Mouse (Mus musculus) heart, embryonic 14.5 days (tissue): ENCODE results near the gene Diablo. TPM values are rescaled to one million over a fixed set of nuclear protein-coding genes. Genes with fewer than 3 reads are reported as not detected.
A peak's percentile ranks its signal among the peaks of the same experiment; 100 is the strongest.

Experiments used
- ATAC-seq: fragments of 200-750 bp; cut with Nextera tagmentation; 2 replicates; pipeline ENCODE4 v1.8.0; 2017; ENCODE audit warnings: low read depth, moderate TSS enrichment; ENCODE audit not compliant: insufficient number of reproducible peaks, insufficient read depth, low FRiP score
- H3K27ac ChIP-seq, 2 experiments: fragments of 200-500 bp in 1 of 2; fragments of 300-500 bp in 1 of 2; sonication (generic) in 1 of 2; replicated peaks in 1 of 2; 2 replicates each; pipeline ENCODE4 v1.5.1; 2012 to 2014; ENCODE audit warnings: low read depth in 2 of 2, low read length in 2 of 2, control low read depth in 1 of 2, mild to moderate bottlenecking in 1 of 2, mixed read lengths in 1 of 2; ENCODE audit not compliant: control insufficient read depth in 1 of 2, insufficient read depth in 1 of 2
- H3K27me3 ChIP-seq: fragments of 300-500 bp; sonication (generic); 2 replicates; pipeline ENCODE4 v1.6.1; 2014; ENCODE audit warnings: mild to moderate bottlenecking, low read length, control low read depth; ENCODE audit not compliant: control insufficient read depth, insufficient read depth
- H3K36me3 ChIP-seq: fragments of 300-500 bp; sonication (generic); 2 replicates; pipeline ENCODE4 v1.6.1; 2014; ENCODE audit warnings: mild to moderate bottlenecking, control low read depth, low read length, mixed read lengths; ENCODE audit not compliant: control insufficient read depth, insufficient read depth
- H3K4me1 ChIP-seq, 2 experiments: fragments of 200-500 bp in 1 of 2; fragments of 300-500 bp in 1 of 2; sonication (generic) in 1 of 2; 2 replicates each; pipeline ENCODE4 v1.6.1; 2012 to 2014; ENCODE audit warnings: low read length in 2 of 2, control low read depth in 1 of 2, mixed read lengths in 1 of 2; ENCODE audit not compliant: control insufficient read depth in 2 of 2, insufficient read depth in 2 of 2
- H3K4me2 ChIP-seq: fragments of 300-500 bp; sonication (generic); 2 replicates; pipeline ENCODE4 v1.6.1; 2014; ENCODE audit warnings: mild to moderate bottlenecking, low read length
- H3K4me3 ChIP-seq, 2 experiments: fragments of 200-500 bp in 1 of 2; fragments of 300-500 bp in 1 of 2; sonication (generic) in 1 of 2; 2 replicates each; pipeline ENCODE4 v1.5.1; 2012 to 2014; ENCODE audit warnings: low read length in 2 of 2, mild to moderate bottlenecking in 2 of 2, control low read depth in 1 of 2, low read depth in 1 of 2, moderate library complexity in 1 of 2; ENCODE audit not compliant: control insufficient read depth in 1 of 2, insufficient read depth in 1 of 2
- H3K9ac ChIP-seq: fragments of 300-500 bp; sonication (generic); 2 replicates; pipeline ENCODE4 v1.6.1; 2014; ENCODE audit warnings: mild to moderate bottlenecking, low read length
- H3K9me3 ChIP-seq: fragments of 300-500 bp; sonication (generic); 2 replicates; pipeline ENCODE4 v1.6.1; 2016; ENCODE audit warnings: low read length, control low read depth; ENCODE audit not compliant: control insufficient read depth
- WGBS: fragments of 180-500 bp; shearing (Covaris S2); extraction: QIAGEN DNeasy Blood & Tissue Kit; methylation state at CpG from one replicate; pipeline ENCODE4 v1.1.7; 2014; 5-methylcytosine and 5-hydroxymethylcytosine counted together
- polyA plus RNA-seq: library from polyadenylated mRNA; unstranded; fragments of >200 nt; fragmentation: Nextera tagmentation; extraction: Ambion mirVana; gene quantifications from 2 replicates; pipeline ENCODE4 v1.2.1, GENCODE M21; 2014

The Diablo gene
- 100 and 104 TPM in 2 replicates for polyA plus RNA-seq

- WGBS = under 1% methylated on average over 82 of the region's 82 CpGs
- H3K4me3 ChIP-seq = peak within 1 kb of the TSS; percentile 66 to 90
- no peaks in the 10 kb centered on the region for H3K9me3 ChIP-seq
- peaks cover 3 to 16% of the 10 kb centered on the region in 2 experiments; a peak in 3 of 4 replicates for H3K4me1 ChIP-seq
- peak within 1 kb of the TSS; percentile 71 for H3K4me2 ChIP-seq
- ATAC-seq = peak; percentile 97
- H3K9ac ChIP-seq = peak within 1 kb of the TSS; percentile 86
- peaks cover 35% of the 10 kb centered on the region for H3K36me3 ChIP-seq
- H3K27me3 ChIP-seq = no peaks in the 10 kb centered on the region
- peak within 1 kb of the TSS in 1 of 2 experiments; percentile 56; a peak in 1 of 4 replicates for H3K27ac ChIP-seq
Observed at GRCm38 (mm10) chr5:123523692-123524392, at the start of gene Diablo. Gene Diablo (minus strand): TSS chr5:123524176.

- peak overlapping the region; percentile 76 for H3K4me2 ChIP-seq
- no peak overlapping the region for H3K27ac ChIP-seq
- no peaks in the 10 kb centered on the region for H3K27me3 ChIP-seq
- H3K4me1 ChIP-seq = peaks cover 2 to 9% of the 10 kb centered on the region in 2 experiments; a peak in 3 of 4 replicates
- H3K36me3 ChIP-seq = peaks cover 37% of the 10 kb centered on the region
- H3K9me3 ChIP-seq = no peaks in the 10 kb centered on the region
- WGBS = 60% methylated on average over 8 of the region's 8 CpGs
- no peak for ATAC-seq
- H3K4me3 ChIP-seq = peak overlapping the region; percentile 56 to 93
- 0 out of 2 replicates have a peak overlapping the region, but pooled peaks have one; percentile 7 for H3K9ac ChIP-seq
Observed at GRCm38 (mm10) chr5:123573362-123573761, 49.4 kb upstream of the Diablo start.

GRCm38 (mm10) chr5:123572357-123573186 lies 48.6 kb upstream of the Diablo start, which contains the start of gene Vps33a:
Gene Vps33a (minus strand): TSS chr5:123573038.
- peak; percentile 87 for ATAC-seq

GRCm38 (mm10) chr5:123561128-123561527 lies 37.2 kb upstream of the Diablo start:
- no peak overlapping the region for H3K4me3 ChIP-seq
- no peak for ATAC-seq
- H3K9ac ChIP-seq = no peak overlapping the region
- no peaks in the 10 kb centered on the region for H3K9me3 ChIP-seq
- WGBS = 91% methylated on average over 11 of the region's 11 CpGs
- peaks cover 92% of the 10 kb centered on the region for H3K36me3 ChIP-seq
- no peak overlapping the region for H3K27ac ChIP-seq
- peaks cover 0 to 4% of the 10 kb centered on the region in 2 experiments; a peak in 1 of 4 replicates for H3K4me1 ChIP-seq
- no peak overlapping the region for H3K4me2 ChIP-seq
- no peaks in the 10 kb centered on the region for H3K27me3 ChIP-seq

More at GRCm38 (mm10) chr5:123572357-123573186, 48.6 kb upstream of the Diablo start, which contains the start of gene Vps33a:
- peaks cover 37% of the 10 kb centered on the region for H3K36me3 ChIP-seq
- peak within 1 kb of the TSS; percentile 76 for H3K4me2 ChIP-seq
- peak within 1 kb of the TSS; percentile 90 for H3K9ac ChIP-seq
- no peaks in the 10 kb centered on the region for H3K27me3 ChIP-seq
- WGBS = 1% methylated on average over 54 of the region's 54 CpGs
- no peaks in the 10 kb centered on the region for H3K9me3 ChIP-seq
- H3K4me3 ChIP-seq = peak within 1 kb of the TSS; percentile 56 to 93
- H3K27ac ChIP-seq = peak within 1 kb of the TSS in 1 of 2 experiments; percentile 72; a peak in 2 of 4 replicates
- H3K4me1 ChIP-seq = peaks cover 2 to 9% of the 10 kb centered on the region in 2 experiments; a peak in 3 of 4 replicates

GRCm38 (mm10) chr5:123559588-123559987 lies 35.6 kb upstream of the Diablo start:
- H3K9ac ChIP-seq = no peak overlapping the region
- 87% methylated on average over 8 of the region's 8 CpGs for WGBS
- H3K4me2 ChIP-seq = no peak overlapping the region
- peaks cover 0 to 4% of the 10 kb centered on the region in 2 experiments; a peak in 1 of 4 replicates for H3K4me1 ChIP-seq
- peaks cover 91% of the 10 kb centered on the region for H3K36me3 ChIP-seq
- H3K4me3 ChIP-seq = no peak overlapping the region
- ATAC-seq = no peak
- H3K27ac ChIP-seq = no peak overlapping the region
- no peaks in the 10 kb centered on the region for H3K9me3 ChIP-seq
- H3K27me3 ChIP-seq = no peaks in the 10 kb centered on the region

- ATAC-seq = no peak
- Histone ChIP-seq H3K9ac (no peak overlapping the region), H3K4me2 (no peak overlapping the region), H3K4me3 (no peak overlapping the region), H3K9me3 (no peaks in the 10 kb centered on the region), H3K27ac (0 out of 4 replicates have a peak overlapping the region, but pooled peaks of 1 of the 2 experiments have one; percentile 2), H3K4me1 (peaks cover 0 to 4% of the 10 kb centered on the region in 2 experiments; a peak in 1 of 4 replicates), H3K36me3 (peaks cover 65% of the 10 kb centered on the region), H3K27me3 (no peaks in the 10 kb centered on the region)
- 44% methylated on average over 2 of the region's 2 CpGs for WGBS
Observed at GRCm38 (mm10) chr5:123556451-123556850, 32.5 kb upstream of the Diablo start.

GRCm38 (mm10) chr5:123555693-123556092 lies 31.7 kb upstream of the Diablo start:
- Histone ChIP-seq H3K9ac (no peak overlapping the region), H3K4me3 (no peak overlapping the region), H3K27me3 (no peaks in the 10 kb centered on the region), H3K4me2 (no peak overlapping the region), H3K4me1 (peaks cover 0 to 4% of the 10 kb centered on the region in 2 experiments; a peak in 1 of 4 replicates), H3K27ac (no peak overlapping the region), H3K9me3 (no peaks in the 10 kb centered on the region), H3K36me3 (peaks cover 58% of the 10 kb centered on the region)
- 77% methylated on average over 7 of the region's 7 CpGs for WGBS
- ATAC-seq = no peak
